Mouse (Mus musculus): ENCODE measurements around the gene Tcerg1l. TPM values are rescaled to one million over a fixed set of nuclear protein-coding genes. Genes with fewer than 3 reads are reported as not detected.
A peak's percentile ranks its signal among the peaks of the same experiment; 100 is the strongest.

Gene Tcerg1l
- polyA plus RNA-seq, 1 experiment from 2014 or later, result 0.12 TPM

- H3K36me3 ChIP-seq (ENCODE audit: control insufficient read depth, insufficient read depth, low read length), result no peaks in the 10 kb centered on the region
- H3K9ac ChIP-seq (ENCODE audit: low read depth, low read length), result no peak overlapping the region
- peaks cover 5% of the 10 kb centered on the region; the same call in 1 of the 2 replicates for H3K4me1 ChIP-seq (ENCODE audit: control insufficient read depth, insufficient read depth, low read length)
- no peak for ATAC-seq
- no peak overlapping the region for H3K4me3 ChIP-seq (ENCODE audit: low read length)
- H3K27ac ChIP-seq (ENCODE audit: low read length), result no peak overlapping the region
- H3K27me3 ChIP-seq (replicated peaks; ENCODE audit: control insufficient read depth, insufficient read depth, low read length), result no peaks in the 10 kb centered on the region
- H3K9me3 ChIP-seq (ENCODE audit: control insufficient read depth, low read length), result no peaks in the 10 kb centered on the region
- H3K4me2 ChIP-seq (ENCODE audit: low read depth, low read length), result no peak overlapping the region
- WGBS, result 61% methylated on average over 7 of the region's 7 CpGs
These were observed 23.2 kb downstream of the Tcerg1l start for GRCm38 (mm10) chr7:138374376-138374775.

GRCm38 (mm10) chr7:138373530-138373929, 24.0 kb downstream of the Tcerg1l start:
- H3K36me3 ChIP-seq (ENCODE audit: control insufficient read depth, insufficient read depth, low read length), result no peaks in the 10 kb centered on the region
- H3K9ac ChIP-seq (ENCODE audit: low read depth, low read length), result no peak overlapping the region
- peaks cover 5% of the 10 kb centered on the region; the same call in 1 of the 2 replicates for H3K4me1 ChIP-seq (ENCODE audit: control insufficient read depth, insufficient read depth, low read length)
- H3K4me3 ChIP-seq (ENCODE audit: low read length), result no peak overlapping the region
- WGBS, result 86% methylated on average over 5 of the region's 5 CpGs
- H3K27ac ChIP-seq (ENCODE audit: low read length), result no peak overlapping the region
- no peak for ATAC-seq
- no peaks in the 10 kb centered on the region for H3K27me3 ChIP-seq (replicated peaks; ENCODE audit: control insufficient read depth, insufficient read depth, low read length)
- H3K4me2 ChIP-seq (ENCODE audit: low read depth, low read length), result no peak overlapping the region
- no peaks in the 10 kb centered on the region for H3K9me3 ChIP-seq (ENCODE audit: control insufficient read depth, low read length)

- H3K9me3 ChIP-seq (ENCODE audit: control insufficient read depth, low read length), result no peaks in the 10 kb centered on the region
- H3K27ac ChIP-seq (ENCODE audit: low read length), result no peak overlapping the region
- H3K4me3 ChIP-seq (ENCODE audit: low read length), result no peak overlapping the region
- H3K27me3 ChIP-seq (replicated peaks; ENCODE audit: control insufficient read depth, insufficient read depth, low read length), result 0 out of 2 replicates have a peak, but pooled peaks cover 3% of the 10 kb centered on the region
- WGBS, result 40% methylated on average over 7 of the region's 7 CpGs
- peaks cover 10% of the 10 kb centered on the region for H3K4me1 ChIP-seq (ENCODE audit: control insufficient read depth, insufficient read depth, low read length)
- no peaks in the 10 kb centered on the region for H3K36me3 ChIP-seq (ENCODE audit: control insufficient read depth, insufficient read depth, low read length)
- H3K9ac ChIP-seq (ENCODE audit: low read depth, low read length), result no peak overlapping the region
- H3K4me2 ChIP-seq (ENCODE audit: low read depth, low read length), result no peak overlapping the region
- peak; percentile 50; the same call in 1 of the 2 replicates for ATAC-seq
These were observed 30.0 kb downstream of the Tcerg1l start for GRCm38 (mm10) chr7:138367570-138367969.

- no peak for ATAC-seq
- Histone ChIP-seq H3K4me1 (ENCODE audit: control insufficient read depth, insufficient read depth, low read length) (peaks cover 10% of the 10 kb centered on the region), H3K36me3 (ENCODE audit: control insufficient read depth, insufficient read depth, low read length) (no peaks in the 10 kb centered on the region), H3K27me3 (replicated peaks; ENCODE audit: control insufficient read depth, insufficient read depth, low read length) (0 out of 2 replicates have a peak, but pooled peaks cover 3% of the 10 kb centered on the region), H3K27ac (ENCODE audit: low read length) (no peak overlapping the region), H3K4me3 (ENCODE audit: low read length) (no peak overlapping the region), H3K9me3 (ENCODE audit: control insufficient read depth, low read length) (no peaks in the 10 kb centered on the region), H3K4me2 (ENCODE audit: low read depth, low read length) (no peak overlapping the region), H3K9ac (ENCODE audit: low read depth, low read length) (no peak overlapping the region)
- WGBS, result 43% methylated on average over 8 of the region's 8 CpGs
These were observed 32.0 kb downstream of the Tcerg1l start for GRCm38 (mm10) chr7:138365519-138365918.

- H3K36me3 ChIP-seq (ENCODE audit: control insufficient read depth, insufficient read depth, low read length), result no peaks in the 10 kb centered on the region
- H3K4me1 ChIP-seq (ENCODE audit: control insufficient read depth, insufficient read depth, low read length), result no peaks in the 10 kb centered on the region; the same call in 1 of the 2 replicates
- no peak overlapping the region for H3K4me2 ChIP-seq (ENCODE audit: low read depth, low read length)
- no peak overlapping the region for H3K4me3 ChIP-seq (ENCODE audit: low read length)
- 56% methylated on average over 8 of the region's 8 CpGs for WGBS
- no peaks in the 10 kb centered on the region for H3K27me3 ChIP-seq (replicated peaks; ENCODE audit: control insufficient read depth, insufficient read depth, low read length)
- H3K27ac ChIP-seq (ENCODE audit: low read length), result no peak overlapping the region
- H3K9me3 ChIP-seq (ENCODE audit: control insufficient read depth, low read length), result no peaks in the 10 kb centered on the region
- no peak for ATAC-seq
- no peak overlapping the region for H3K9ac ChIP-seq (ENCODE audit: low read depth, low read length)
These were observed 40.1 kb downstream of the Tcerg1l start for GRCm38 (mm10) chr7:138357475-138357874.

- Histone ChIP-seq H3K9me3 (ENCODE audit: control insufficient read depth, low read length) (no peaks in the 10 kb centered on the region), H3K36me3 (ENCODE audit: control insufficient read depth, insufficient read depth, low read length) (no peaks in the 10 kb centered on the region), H3K27ac (ENCODE audit: low read length) (no peak overlapping the region), H3K4me3 (ENCODE audit: low read length) (no peak overlapping the region), H3K27me3 (replicated peaks; ENCODE audit: control insufficient read depth, insufficient read depth, low read length) (no peaks in the 10 kb centered on the region), H3K4me2 (ENCODE audit: low read depth, low read length) (no peak overlapping the region), H3K4me1 (ENCODE audit: control insufficient read depth, insufficient read depth, low read length) (no peaks in the 10 kb centered on the region; the same call in 1 of the 2 replicates), H3K9ac (ENCODE audit: low read depth, low read length) (no peak overlapping the region)
- ATAC-seq, result no peak; the same call in 1 of the 2 replicates
- 19% methylated on average over 2 of the region's 2 CpGs for WGBS
These were observed 40.7 kb downstream of the Tcerg1l start for GRCm38 (mm10) chr7:138356655-138357449.

- Histone ChIP-seq H3K9ac (ENCODE audit: low read depth, low read length) (no peak overlapping the region), H3K4me1 (ENCODE audit: control insufficient read depth, insufficient read depth, low read length) (no peaks in the 10 kb centered on the region)
- 86% methylated on average over 6 of the region's 6 CpGs for WGBS
These were observed 52.1 kb downstream of the Tcerg1l start for GRCm38 (mm10) chr7:138345451-138345850.

DNA sequence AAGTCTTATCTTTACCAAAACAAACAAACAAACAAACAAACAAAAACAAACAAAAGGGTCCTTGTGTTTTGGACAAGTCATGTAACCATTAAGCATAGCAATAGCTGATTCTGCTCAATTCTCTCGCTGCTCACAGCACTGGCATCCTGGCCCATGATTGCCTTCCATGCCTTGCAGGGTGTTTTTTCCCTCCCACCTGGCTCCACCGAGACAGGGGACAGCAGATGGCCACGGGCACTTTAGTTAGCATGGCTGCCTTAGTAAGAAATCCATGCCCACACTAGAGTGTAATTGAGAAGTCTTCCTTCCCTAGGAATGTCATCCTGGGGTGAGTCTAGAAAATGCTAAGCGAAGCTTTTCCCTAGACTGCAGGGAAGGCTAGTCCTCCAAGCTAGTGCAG, 59.1 kb downstream of the Tcerg1l start:
- WGBS, result 69% methylated on average over 4 of the region's 4 CpGs

More at GRCm38 (mm10) chr7:138345451-138345850, 52.1 kb downstream of the Tcerg1l start:
- H3K27me3 ChIP-seq (replicated peaks; ENCODE audit: control insufficient read depth, insufficient read depth, low read length), result no peaks in the 10 kb centered on the region
- no peak overlapping the region for H3K4me2 ChIP-seq (ENCODE audit: low read depth, low read length)
- ATAC-seq, result no peak
- H3K27ac ChIP-seq (ENCODE audit: low read length), result no peak overlapping the region
- no peaks in the 10 kb centered on the region for H3K9me3 ChIP-seq (ENCODE audit: control insufficient read depth, low read length)
- no peaks in the 10 kb centered on the region for H3K36me3 ChIP-seq (ENCODE audit: control insufficient read depth, insufficient read depth, low read length)
- no peak overlapping the region for H3K4me3 ChIP-seq (ENCODE audit: low read length)

DNA sequence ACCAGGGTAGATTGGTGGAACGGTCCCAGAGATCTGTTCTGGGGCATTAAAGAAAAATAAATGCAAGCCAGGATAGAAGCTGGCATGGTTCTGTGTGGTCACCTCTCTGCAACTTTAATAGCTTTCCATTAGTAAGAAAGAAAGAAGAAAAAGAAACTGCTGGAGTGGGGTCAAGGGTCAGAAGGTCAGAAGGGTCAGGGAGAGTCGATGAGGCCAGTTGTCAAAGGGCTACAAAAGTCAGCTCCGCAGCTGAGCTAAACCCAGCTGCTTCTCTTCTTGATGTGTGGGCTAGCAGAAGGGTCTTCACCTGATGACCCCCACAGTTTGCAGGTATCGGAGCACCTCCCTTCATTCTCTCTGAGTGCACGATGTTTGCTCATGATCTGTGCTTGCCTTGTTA, 59.6 kb downstream of the Tcerg1l start:
- WGBS, result 22% methylated on average over 5 of the region's 5 CpGs
- Histone ChIP-seq H3K9ac (ENCODE audit: low read depth, low read length) (no peak overlapping the region), H3K36me3 (ENCODE audit: control insufficient read depth, insufficient read depth, low read length) (no peaks in the 10 kb centered on the region), H3K4me2 (ENCODE audit: low read depth, low read length) (no peak overlapping the region), H3K4me3 (ENCODE audit: low read length) (no peak overlapping the region), H3K4me1 (ENCODE audit: control insufficient read depth, insufficient read depth, low read length) (no peaks in the 10 kb centered on the region), H3K9me3 (ENCODE audit: control insufficient read depth, low read length) (no peaks in the 10 kb centered on the region), H3K27ac (ENCODE audit: low read length) (no peak overlapping the region), H3K27me3 (replicated peaks; ENCODE audit: control insufficient read depth, insufficient read depth, low read length) (no peaks in the 10 kb centered on the region)
- no peak for ATAC-seq

More for the DNA sequence above, 59.1 kb downstream of the Tcerg1l start:
- Histone ChIP-seq H3K4me2 (ENCODE audit: low read depth, low read length) (no peak overlapping the region), H3K4me1 (ENCODE audit: control insufficient read depth, insufficient read depth, low read length) (no peaks in the 10 kb centered on the region), H3K36me3 (ENCODE audit: control insufficient read depth, insufficient read depth, low read length) (no peaks in the 10 kb centered on the region), H3K4me3 (ENCODE audit: low read length) (no peak overlapping the region), H3K27ac (ENCODE audit: low read length) (no peak overlapping the region), H3K27me3 (replicated peaks; ENCODE audit: control insufficient read depth, insufficient read depth, low read length) (no peaks in the 10 kb centered on the region), H3K9me3 (ENCODE audit: control insufficient read depth, low read length) (no peaks in the 10 kb centered on the region), H3K9ac (ENCODE audit: low read depth, low read length) (no peak overlapping the region)
- no peak for ATAC-seq

All from intestine, embryonic 16.5 days (tissue).